Mouse (Mus musculus) layer of hippocampus, adult 18-20 months (tissue): ENCODE results near the gene Chrdl2. TPM values are rescaled to one million over a fixed set of nuclear protein-coding genes. Genes with fewer than 3 reads are reported as not detected.
"Not testable (repeated sequence)": the region's sequence is repeated elsewhere in the genome, so short reads cannot be mapped to it uniquely, and the experiment has no call there.

Experiments
- DNase-seq, 2 experiments: peaks; one replicate each; pipeline ENCODE4 v3.0.0; 2022; ENCODE audit warnings: low spot score in 2 of 2
- total RNA-seq, 2 experiments: library from RNA; stranded (reverse); gene quantifications; 2 replicates each; pipeline ENCODE4 v1.2.3; 2021

Chrdl2 gene
- total RNA-seq, 2 experiments from 2014 or later = not detected

DNA sequence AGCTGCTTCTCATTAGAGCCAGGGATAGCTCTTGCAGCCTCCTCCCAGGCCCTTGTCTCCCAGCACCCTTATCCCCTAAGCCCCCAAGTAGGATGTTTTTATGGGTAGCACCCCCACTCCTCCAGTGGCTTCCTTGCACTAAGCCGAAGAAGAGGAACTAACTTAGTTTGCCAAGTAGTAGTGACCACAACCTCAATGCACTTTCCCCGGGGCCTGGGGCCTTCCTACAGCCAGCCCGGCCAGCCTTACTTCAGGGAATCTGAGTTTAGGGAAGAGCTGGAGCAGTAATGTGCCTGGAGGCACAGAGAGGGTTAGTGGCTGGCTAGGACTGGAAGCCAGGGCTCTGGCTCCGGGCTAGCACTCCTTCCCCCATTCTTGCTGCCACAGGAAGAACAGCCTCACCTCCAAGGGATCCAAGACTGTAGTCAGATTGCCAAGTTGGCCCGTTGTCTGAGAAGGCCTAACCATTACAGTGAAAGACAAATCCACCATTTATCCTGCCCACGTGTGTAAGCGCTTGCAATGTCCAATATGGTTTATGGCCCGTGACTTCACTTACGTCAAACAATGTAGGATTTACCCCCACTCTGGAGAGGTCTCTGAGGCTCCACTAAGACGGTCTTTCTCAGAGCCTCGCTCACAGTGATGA is 29.0 kb downstream of the Chrdl2 start:
- no peak for DNase-seq

GRCm38 (mm10) chr7:100036050-100036449 is 30.1 kb downstream of the Chrdl2 start:
- no peak for DNase-seq

DNA sequence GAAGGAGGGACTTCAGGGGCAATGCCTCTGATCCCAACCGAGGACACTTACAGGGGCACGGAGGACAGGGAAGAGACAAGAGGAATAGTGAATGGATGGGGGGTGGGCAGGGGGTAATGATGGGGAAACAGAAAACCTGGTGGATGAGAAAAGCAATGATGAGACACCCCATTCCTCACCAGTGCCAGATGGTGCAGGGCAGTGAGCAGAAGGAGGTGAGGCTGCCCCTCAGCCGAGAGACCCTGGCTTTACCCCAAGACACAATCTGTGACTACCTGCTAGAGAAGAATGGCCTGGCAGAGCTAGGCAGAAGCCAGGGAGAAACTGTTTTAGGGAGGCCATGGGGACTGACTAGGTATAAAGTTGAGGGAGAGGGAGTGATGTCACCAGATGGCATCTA is 30.5 kb downstream of the Chrdl2 start:
- no peak for DNase-seq

GRCm38 (mm10) chr7:100042120-100042519 is 36.1 kb downstream of the Chrdl2 start:
- DNase-seq = no peak

- DNase-seq = no peak
Observed at GRCm38 (mm10) chr7:100043096-100043495, 37.1 kb downstream of the Chrdl2 start.

DNA sequence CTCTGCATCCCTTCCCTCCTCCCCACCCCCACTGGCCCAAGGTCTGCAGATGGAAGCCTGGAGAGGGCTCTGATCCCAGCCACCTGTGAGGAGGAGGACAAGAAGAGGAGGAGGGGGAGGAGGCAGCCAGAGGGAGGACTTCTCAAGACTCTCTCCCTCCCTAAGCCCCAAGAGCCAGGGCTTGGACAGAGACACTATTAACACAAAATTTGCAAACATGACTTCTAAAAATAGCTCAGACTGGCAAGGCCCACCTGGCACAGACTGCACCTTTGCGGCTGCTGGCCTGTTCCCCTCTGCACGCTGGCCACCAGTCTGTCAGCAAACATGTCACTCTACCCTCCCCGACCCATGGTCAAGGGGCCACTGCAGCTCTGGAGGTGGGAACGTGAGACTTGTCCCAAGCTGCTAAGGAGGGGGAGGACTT is 37.6 kb downstream of the Chrdl2 start:
- no peak for DNase-seq

GRCm38 (mm10) chr7:100046486-100046885 is 40.5 kb downstream of the Chrdl2 start:
- peak in 1 of 2 experiments; percentile 7 for DNase-seq

DNA sequence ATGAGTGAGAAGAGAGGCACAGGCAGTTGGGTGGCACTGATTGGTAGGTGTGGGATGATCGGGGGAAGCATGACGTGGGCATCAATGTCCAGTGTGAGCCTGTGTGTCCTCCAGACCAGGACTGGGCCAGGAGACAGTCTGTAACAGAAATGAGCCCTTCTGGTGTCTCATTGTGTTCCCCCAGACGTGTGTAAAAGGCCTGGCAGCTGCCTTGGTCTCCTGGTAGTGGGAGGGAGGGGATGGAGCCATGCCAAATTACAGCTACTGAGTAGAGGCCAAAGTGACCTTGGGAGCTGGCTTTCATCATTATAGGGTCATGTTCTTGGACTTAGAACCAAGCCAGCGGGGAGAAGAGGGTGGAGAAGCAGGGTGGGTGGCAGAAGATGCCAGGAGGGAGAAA is 45.9 kb downstream of the Chrdl2 start:
- DNase-seq = no peak

GRCm38 (mm10) chr7:100052991-100053390 is 47.0 kb downstream of the Chrdl2 start:
- DNase-seq = not testable (repeated sequence)

GRCm38 (mm10) chr7:100073959-100074358 is 68.0 kb downstream of the Chrdl2 start:
- no peak for DNase-seq

GRCm38 (mm10) chr7:100076296-100076695 is 70.3 kb downstream of the Chrdl2 start:
- DNase-seq = no peak

- no peak for DNase-seq
Observed at GRCm38 (mm10) chr7:100077071-100077470, 71.1 kb downstream of the Chrdl2 start.

GRCm38 (mm10) chr7:100080087-100080781 is 74.3 kb downstream of the Chrdl2 start:
- no peak for DNase-seq

GRCm38 (mm10) chr7:100082836-100083235 is 76.9 kb downstream of the Chrdl2 start:
- DNase-seq = no peak

DNA sequence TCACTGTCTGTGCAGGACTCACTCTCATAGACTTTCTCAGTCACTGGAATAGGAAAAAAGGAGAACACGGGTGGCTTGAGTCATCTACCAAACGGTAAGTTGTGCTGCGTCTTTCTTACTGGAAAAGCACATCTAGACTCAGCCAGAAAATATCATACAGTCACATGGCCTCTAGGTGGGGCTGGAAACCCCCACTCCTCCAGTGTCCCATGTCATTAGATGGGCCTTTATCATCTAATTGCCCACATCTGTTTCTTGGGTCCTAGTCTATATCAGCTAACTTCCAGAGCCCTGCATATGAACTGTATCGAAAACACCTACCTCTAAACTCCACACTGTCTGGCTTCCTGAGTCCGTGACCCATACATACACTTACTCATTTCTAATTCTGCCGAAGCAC is 77.8 kb downstream of the Chrdl2 start:
- DNase-seq = no peak

Other genes starting within 250 kb of the Chrdl2 start
- not detected for gene Olfr521, start 242.7 kb upstream of the Chrdl2 start, total RNA-seq
- gene Neu3, start 177.8 kb upstream of the Chrdl2 start, total RNA-seq = 1 to 10 TPM; 2.7 to 2.8 TPM
- gene Xrra1, start 147.1 kb upstream of the Chrdl2 start, total RNA-seq = 1 to 10 TPM; 1.2 TPM
- gene Spcs2, start 142.7 kb upstream of the Chrdl2 start, total RNA-seq = 10 to 100 TPM; 97.3 to 99.4 TPM
- 10 to 100 TPM; 26.6 to 28.4 TPM for gene Rnf169, start 25.7 kb upstream of the Chrdl2 start, total RNA-seq
- gene Pold3, start 115.4 kb downstream of the Chrdl2 start, total RNA-seq = 10 to 100 TPM; 33.6 to 37.7 TPM
- 1 to 10 TPM; 4.0 to 4.1 TPM for gene Lipt2, start 153.1 kb downstream of the Chrdl2 start, total RNA-seq
- under 1 TPM; 0.43 to 0.79 TPM for gene Kcne3, start 170.3 kb downstream of the Chrdl2 start, total RNA-seq
- 100 to 1,000 TPM; 250 to 264 TPM for gene Pgm2l1, start 221.2 kb downstream of the Chrdl2 start, total RNA-seq